23 mouse cellular contexts compared by ENCODE assay signal in genomic region chr10:125213805-125214204, GRCm38 (mm10).
DNase-seq lines count a peak whose midpoint lies in the region; ATAC-seq and TF ChIP-seq lines count a peak whose summit lies in the region.
"Had no signal": no experiment of that assay in that cellular context is flagged by ENCODE, and none has a peak within 500 bp of the region (broad histone marks: within the 10 kb centered on the region; RNA-seq: fewer than 3 reads in every experiment).

No protein-coding gene starts in this region.

- no peak overlapping the region for H3K4me3 ChIP-seq in ES-E14 (ENCODE audit: insufficient read depth in 1 of 2, low read depth in 1 of 2, low read length in 2 of 2, poor library complexity in 1 of 2, severe bottlenecking in 1 of 2)
- H3K4me3 ChIP-seq: embryonic facial prominence, embryonic 12.5 days; embryonic facial prominence, embryonic 15.5 days; heart, adult 2 months; heart, embryonic 10.5 days; heart, embryonic 13.5 days; hindbrain, embryonic 12.5 days; hindbrain, embryonic 15.5 days had no signal

- peak; percentile 93 for ATAC-seq in common myeloid progenitor, adult 5-6 weeks (replicated peaks; ENCODE audit: low read depth, poor library complexity, severe bottlenecking)
- peak; percentile 86 for ATAC-seq in megakaryocyte, adult 5-6 weeks (ENCODE audit: poor library complexity, severe bottlenecking)
- ATAC-seq: forebrain, embryonic 14.5 days; Patski had no signal

- no peak for DNase-seq in ES-E14 (ENCODE audit: low read depth, low spot score)
- DNase-seq in retina, postnatal 1 day = no peak
- no peak for DNase-seq in adrenal gland, postnatal 10 days
- no peak for DNase-seq in lung, postnatal 4 days
- DNase-seq: adrenal gland, postnatal 14 days; cerebellum, adult 18-20 months; cerebellum, adult 9-10 months; cerebellum, postnatal 14 days; gastrocnemius, postnatal 25 days; heart, adult 2 months; heart, postnatal 14 days; heart, postnatal 4 days had no signal

- H3K36me3 ChIP-seq in ES-E14 (ENCODE audit: control insufficient read depth, insufficient read depth, low read length, poor library complexity, severe bottlenecking) = no peaks in the 10 kb centered on the region
- H3K36me3 ChIP-seq: embryonic facial prominence, embryonic 12.5 days; embryonic facial prominence, embryonic 15.5 days; G1E; heart, embryonic 10.5 days; heart, embryonic 13.5 days; hindbrain, embryonic 12.5 days; hindbrain, embryonic 15.5 days had no signal

- peak overlapping the region; percentile 6; the same call in 1 of the 2 replicates for H3K27ac ChIP-seq in ES-E14 (ENCODE audit: insufficient read depth, low read depth, low read length, poor library complexity, severe bottlenecking)
- H3K27ac ChIP-seq: embryonic facial prominence, embryonic 12.5 days; embryonic facial prominence, embryonic 15.5 days; heart, adult 2 months; heart, embryonic 10.5 days; heart, embryonic 13.5 days; hindbrain, embryonic 12.5 days; hindbrain, embryonic 15.5 days had no signal

- in situ Hi-C loops in ES-E14 (cut with MboI; ENCODE audit: low sequenced_read_pairs in 2 of 2, unreplicated experiment in 2 of 2) = no loop called here

- no peaks in the 10 kb centered on the region for H3K9me3 ChIP-seq in ES-E14 (ENCODE audit: control insufficient read depth, insufficient read depth, low read depth, low read length)
- H3K9me3 ChIP-seq: embryonic facial prominence, embryonic 12.5 days; embryonic facial prominence, embryonic 15.5 days; heart, embryonic 10.5 days; heart, embryonic 13.5 days; hindbrain, embryonic 12.5 days; hindbrain, embryonic 15.5 days had no signal

- H3K9ac ChIP-seq in ES-E14 (ENCODE audit: insufficient read depth, low read depth, low read length, poor library complexity, severe bottlenecking) = no peak overlapping the region
- H3K9ac ChIP-seq: embryonic facial prominence, embryonic 12.5 days; embryonic facial prominence, embryonic 15.5 days; heart, embryonic 13.5 days; hindbrain, embryonic 12.5 days; hindbrain, embryonic 15.5 days had no signal

- peaks cover 0 to 8% of the 10 kb centered on the region in 2 experiments; a peak in 3 of 4 replicates for H3K4me1 ChIP-seq in ES-E14 (ENCODE audit: control insufficient read depth in 2 of 2, insufficient read depth in 2 of 2, low read length in 2 of 2, poor library complexity in 1 of 2)
- H3K4me1 ChIP-seq: embryonic facial prominence, embryonic 12.5 days; embryonic facial prominence, embryonic 15.5 days; heart, embryonic 10.5 days; heart, embryonic 13.5 days; hindbrain, embryonic 12.5 days; hindbrain, embryonic 15.5 days had no signal

TF ChIP-seq in ES-E14, 5 proteins besides CTCF, POLR2A, EP300 and RAD21:
- TF ChIP-seq CHD2 (IDR thresholded peaks at IDR 0.05; ENCODE audit: low read depth, low read length) = no peak
- no peak for TF ChIP-seq ZC3H11A (IDR thresholded peaks at IDR 0.05; ENCODE audit: borderline replicate concordance, low read depth, low read length)
- TF ChIP-seq ZNF384 (IDR thresholded peaks at IDR 0.05; ENCODE audit: low read depth, low read length) = no peak
- TF ChIP-seq MAFK (IDR thresholded peaks at IDR 0.05; ENCODE audit: insufficient read depth, low read depth, low read length) = no peak
- TF ChIP-seq HCFC1 (IDR thresholded peaks at IDR 0.05; ENCODE audit: borderline replicate concordance, insufficient read depth, low read length) = no peak
